Mouse (Mus musculus) testis, postnatal 10 days (tissue): ENCODE results near the gene Ddr2.
A peak's percentile ranks its signal among the peaks of the same experiment; 100 is the strongest.
"Not testable (repeated sequence)": the region's sequence is repeated elsewhere in the genome, so short reads cannot be mapped to it uniquely, and the experiment has no call there.

Experiments
- DNase-seq: peaks from one replicate; pipeline ENCODE4 v3.0.0; 2021; ENCODE audit warnings: low spot score

Gene Ddr2

DNA sequence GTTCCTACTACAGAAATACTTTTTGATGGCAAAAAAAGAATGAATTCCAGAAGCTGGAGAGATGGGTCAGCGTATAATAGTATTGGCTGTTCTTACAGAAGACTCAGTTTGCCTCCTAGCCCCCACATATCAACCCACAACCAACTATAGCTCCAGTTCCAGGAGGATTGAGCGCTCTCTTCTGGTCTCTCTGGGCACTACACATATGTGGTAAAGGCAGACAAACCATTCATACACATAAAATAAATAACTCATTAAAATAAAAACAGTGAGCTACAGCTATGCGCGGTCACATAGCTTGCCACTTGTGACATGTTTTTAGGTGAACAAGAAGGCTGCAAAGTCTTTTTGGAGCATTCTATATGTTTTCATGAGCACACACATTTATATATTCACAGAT lies 71.2 kb downstream of the Ddr2 start:
- DNase-seq, result no peak

DNA sequence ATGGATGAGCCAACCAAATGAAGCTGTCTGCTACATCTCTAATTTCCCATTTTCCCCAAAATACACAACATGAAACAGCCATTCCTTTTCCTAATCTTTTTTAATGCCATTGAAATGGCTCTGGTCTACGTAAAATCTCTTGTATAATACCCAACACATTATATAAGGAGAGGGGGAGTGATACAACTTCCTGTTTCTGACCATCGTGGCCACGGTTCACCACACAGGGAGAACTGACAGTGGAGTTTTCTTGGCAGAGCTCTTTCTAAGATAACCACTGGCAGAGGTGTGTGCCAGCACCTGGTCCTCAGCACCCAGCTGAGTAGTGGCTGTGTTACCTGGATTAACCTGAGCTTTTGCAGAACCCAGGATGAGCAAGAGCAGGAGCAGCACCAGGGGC lies 75.0 kb downstream of the Ddr2 start:
- DNase-seq, result no peak

DNA sequence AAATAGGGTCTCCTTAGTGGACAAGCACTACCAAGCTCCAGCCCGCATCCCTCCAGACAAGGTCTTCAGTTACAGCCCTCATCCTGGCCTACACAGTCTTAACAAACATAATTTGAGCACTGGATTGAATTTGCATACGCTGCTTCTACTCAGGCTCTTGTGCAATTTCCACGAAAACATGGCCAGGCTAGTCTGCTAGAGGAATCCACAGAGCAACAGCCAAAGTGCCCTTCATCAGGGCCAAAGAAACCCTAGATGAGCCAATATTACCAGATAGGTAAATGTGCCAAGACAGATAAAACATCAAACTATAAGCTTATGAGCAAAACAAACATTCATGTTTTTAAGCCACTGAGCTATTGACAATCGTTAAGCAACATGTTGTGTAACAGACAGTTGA lies 75.6 kb downstream of the Ddr2 start:
- no peak for DNase-seq

GRCm38 (mm10) chr1:170031656-170032055 lies 78.9 kb downstream of the Ddr2 start:
- DNase-seq, result no peak

GRCm38 (mm10) chr1:170014784-170015183 lies 95.8 kb downstream of the Ddr2 start:
- no peak for DNase-seq

DNA sequence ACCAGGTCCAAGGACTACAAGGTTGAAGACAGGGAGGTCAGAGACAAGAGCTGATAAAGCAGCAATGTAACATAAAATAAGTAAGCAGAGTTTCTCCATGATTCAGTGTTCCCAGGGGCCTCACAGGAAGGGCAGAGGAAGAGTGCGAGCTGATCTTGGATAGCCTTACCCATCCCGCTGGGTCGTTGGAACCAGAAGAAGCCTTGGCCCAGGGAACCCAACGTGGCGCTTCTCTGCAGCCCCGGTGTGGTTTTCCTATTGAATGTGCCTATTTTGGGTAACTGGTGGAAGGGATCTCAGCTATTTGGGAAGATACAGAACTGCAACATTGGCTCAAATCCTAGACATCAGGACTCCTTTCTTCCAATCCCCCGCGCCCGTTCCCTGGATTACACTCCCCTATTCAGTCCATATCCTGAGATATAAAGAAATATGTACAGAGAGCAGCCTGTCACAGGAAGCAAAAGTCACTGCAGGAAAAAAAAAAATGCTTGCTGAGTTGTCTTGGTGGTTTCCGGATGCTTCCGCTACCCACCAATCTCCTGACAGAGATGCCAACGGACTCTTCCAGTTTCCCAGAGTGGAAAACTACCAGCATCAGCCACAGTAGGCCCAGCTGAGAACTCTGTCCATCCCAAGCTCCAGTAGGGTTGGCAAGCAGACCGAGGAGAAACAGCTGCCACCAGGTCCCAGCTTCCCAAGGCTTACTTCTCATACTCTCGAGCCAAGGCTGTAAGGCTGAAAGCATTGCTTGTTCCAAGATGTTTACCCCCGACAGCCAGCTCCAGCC lies 99.7 kb downstream of the Ddr2 start:
- DNase-seq, result no peak

- DNase-seq, result no peak
Measured at GRCm38 (mm10) chr1:170009296-170009695, 101.3 kb downstream of the Ddr2 start.

- DNase-seq, result no peak
Measured at GRCm38 (mm10) chr1:170008432-170009220, 101.9 kb downstream of the Ddr2 start.

GRCm38 (mm10) chr1:170006516-170006915 lies 104.0 kb downstream of the Ddr2 start:
- DNase-seq, result peak; percentile 61

- DNase-seq, result no peak
Measured at GRCm38 (mm10) chr1:170005297-170005696, 105.3 kb downstream of the Ddr2 start.

- DNase-seq, result not testable (repeated sequence)
Measured at GRCm38 (mm10) chr1:169993901-169994300, 116.7 kb downstream of the Ddr2 start.

- DNase-seq, result no peak
Measured at GRCm38 (mm10) chr1:169986166-169986565, 124.4 kb downstream of the Ddr2 start.

GRCm38 (mm10) chr1:169977621-169978020 lies 132.9 kb downstream of the Ddr2 start:
- DNase-seq, result no peak

GRCm38 (mm10) chr1:169971998-169972397 lies 138.6 kb downstream of the Ddr2 start:
- no peak for DNase-seq

GRCm38 (mm10) chr1:169970936-169971335 lies 139.6 kb downstream of the Ddr2 start:
- no peak for DNase-seq

- no peak for DNase-seq
Measured at GRCm38 (mm10) chr1:169969516-169969886, 141.1 kb downstream of the Ddr2 start.

DNA sequence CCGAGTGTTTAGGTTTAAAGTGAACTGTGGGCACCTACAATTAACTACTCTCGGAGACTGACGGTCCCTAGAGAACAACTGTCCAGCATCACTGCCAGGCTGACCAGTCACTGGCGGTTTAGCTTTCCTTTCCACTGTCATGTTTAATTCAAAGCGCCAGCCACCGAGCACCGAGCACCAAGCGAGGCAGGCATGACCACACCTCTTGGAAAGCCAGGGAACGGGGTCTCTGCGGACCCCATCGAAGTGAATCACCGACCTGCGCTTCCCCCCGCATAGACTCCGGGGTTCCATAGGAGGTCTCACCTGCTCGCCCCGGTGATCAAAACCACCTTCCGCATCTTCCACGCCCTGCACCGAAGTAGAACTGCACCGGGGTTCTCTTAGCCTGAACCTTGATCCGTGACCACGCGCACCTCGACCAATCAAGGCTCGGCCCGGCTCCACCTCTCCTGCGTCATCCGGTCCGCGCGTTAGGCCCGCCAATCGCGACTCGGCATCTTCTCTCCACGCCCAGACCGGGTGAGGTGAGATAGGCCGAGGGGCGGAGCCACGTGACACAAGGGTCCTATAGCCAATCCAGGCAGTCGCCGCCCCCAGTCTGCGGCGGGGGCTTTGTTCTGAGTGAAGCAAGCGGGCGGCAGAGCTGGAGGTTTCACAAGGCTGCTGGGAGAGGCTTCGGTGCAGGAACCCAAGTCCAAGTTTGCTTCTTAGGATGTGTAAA lies 141.6 kb downstream of the Ddr2 start, which contains the start of gene Hsd17b7:
Gene Hsd17b7 (minus strand): TSS at position 450 of the 724 bp plus-strand sequence.
- DNase-seq, result peak; percentile 98

DNA sequence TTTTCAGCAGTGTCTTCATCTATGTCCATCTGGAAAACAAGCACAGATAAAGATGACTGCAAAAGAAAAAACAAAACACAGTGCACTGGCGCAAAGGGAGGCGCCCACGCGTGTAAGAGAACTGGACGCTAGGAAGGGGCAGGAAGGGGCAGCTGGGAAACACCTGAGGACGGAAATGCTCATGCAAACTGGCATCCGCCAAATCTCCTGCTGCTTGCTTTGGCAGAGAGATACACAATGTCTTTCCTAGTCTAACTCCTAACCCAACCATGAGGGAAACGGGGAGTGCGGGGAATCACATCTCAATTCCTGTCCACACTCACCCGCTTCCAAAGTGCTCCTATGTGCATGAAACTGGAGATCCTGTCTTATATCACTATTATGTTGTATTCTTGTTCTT lies 157.5 kb downstream of the Ddr2 start:
- no peak for DNase-seq

- DNase-seq, result no peak
Measured at GRCm38 (mm10) chr1:169952636-169953035, 157.9 kb downstream of the Ddr2 start.

GRCm38 (mm10) chr1:169951561-169951960 lies 159.0 kb downstream of the Ddr2 start:
- DNase-seq, result no peak

GRCm38 (mm10) chr1:169950651-169951050 lies 159.9 kb downstream of the Ddr2 start:
- no peak for DNase-seq

DNA sequence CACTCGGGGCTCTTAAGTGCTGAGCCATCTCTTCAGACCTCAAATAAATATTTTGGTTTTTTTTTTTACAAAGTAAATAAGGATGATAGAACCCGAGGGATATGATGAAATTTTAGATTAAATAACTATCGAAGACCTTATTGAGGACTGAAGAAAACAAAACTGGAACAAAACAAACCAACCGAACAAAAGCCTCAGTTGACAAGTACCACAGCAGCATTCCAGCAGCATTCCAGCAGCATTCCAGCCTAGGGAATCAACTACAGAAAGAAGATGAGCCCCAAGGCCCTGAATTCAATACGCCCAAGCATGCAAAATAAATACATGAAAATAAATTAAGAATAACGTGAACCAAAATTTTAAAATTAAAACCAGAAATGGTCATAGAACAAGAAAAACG lies 160.6 kb downstream of the Ddr2 start:
- no peak for DNase-seq

GRCm38 (mm10) chr1:169948866-169949265 lies 161.7 kb downstream of the Ddr2 start:
- DNase-seq, result no peak
